Mouse (Mus musculus) limb, embryonic 10.5 days (tissue): ENCODE data around the gene Cyth1. TPM values are rescaled to one million over a fixed set of nuclear protein-coding genes. Genes with fewer than 3 reads are reported as not detected.

Experiments
- DNase-seq: peaks from one replicate; pipeline ENCODE4 v3.0.0-alpha.2; 2017; ENCODE audit warnings: low spot score
- H3K27ac ChIP-seq: fragments of 300-500 bp; sonication (generic); 2 replicates; pipeline ENCODE4 v1.5.1; 2016; ENCODE audit warnings: mild to moderate bottlenecking
- H3K27me3 ChIP-seq: fragments of 300-500 bp; sonication (generic); 2 replicates; pipeline ENCODE4 v1.6.1; 2016; ENCODE audit warnings: low read depth, mild to moderate bottlenecking; ENCODE audit not compliant: poor library complexity, severe bottlenecking
- H3K36me3 ChIP-seq: fragments of 300-500 bp; sonication (generic); 2 replicates; pipeline ENCODE4 v1.6.1; 2016; ENCODE audit warnings: mild to moderate bottlenecking, moderate library complexity
- H3K4me1 ChIP-seq: fragments of 300-500 bp; sonication (generic); 2 replicates; pipeline ENCODE4 v1.6.1; 2016
- H3K4me3 ChIP-seq: fragments of 300-500 bp; sonication (generic); 2 replicates; pipeline ENCODE4 v1.5.1; 2016; ENCODE audit warnings: mild to moderate bottlenecking, moderate library complexity
- H3K9me3 ChIP-seq: fragments of 300-500 bp; sonication (generic); replicated peaks from 2 replicates; pipeline ENCODE4 v1.6.1; 2016; ENCODE audit warnings: mild to moderate bottlenecking
- WGBS: fragments of 180-500 bp; shearing (Covaris S2); methylation state at CpG from one replicate; pipeline ENCODE4 v1.1.7; 2016; 5-methylcytosine and 5-hydroxymethylcytosine counted together
- polyA plus RNA-seq: library from polyadenylated mRNA; unstranded; fragments of >200 nt; fragmentation: Nextera tagmentation; extraction: Ambion mirVana; gene quantifications from 2 replicates; pipeline ENCODE4 v1.2.1, GENCODE M21; 2016

Gene Cyth1
- polyA plus RNA-seq, 1 experiment from 2014 or later: 22.6 TPM

- no peaks in the 10 kb centered on the region for H3K9me3 ChIP-seq
- no peaks in the 10 kb centered on the region for H3K27me3 ChIP-seq
- peaks cover 67% of the 10 kb centered on the region for H3K36me3 ChIP-seq
- DNase-seq: no peak
- H3K4me3 ChIP-seq: no peak overlapping the region
- no peak overlapping the region for H3K27ac ChIP-seq
- peaks cover 15% of the 10 kb centered on the region; the same call in 1 of the 2 replicates for H3K4me1 ChIP-seq
- WGBS: 93% methylated on average over 5 of the region's 5 CpGs
Measured at GRCm38 (mm10) chr11:118170333-118170732, 78.1 kb downstream of the Cyth1 start.

GRCm38 (mm10) chr11:118168714-118169113 is 79.7 kb downstream of the Cyth1 start:
- H3K36me3 ChIP-seq: peaks cover 73% of the 10 kb centered on the region
- peaks cover 18% of the 10 kb centered on the region; the same call in 1 of the 2 replicates for H3K4me1 ChIP-seq
- H3K4me3 ChIP-seq: no peak overlapping the region
- 66% methylated on average over 9 of the region's 9 CpGs for WGBS
- H3K27ac ChIP-seq: no peak overlapping the region
- H3K9me3 ChIP-seq: no peaks in the 10 kb centered on the region
- H3K27me3 ChIP-seq: no peaks in the 10 kb centered on the region
- DNase-seq: no peak

- no peaks in the 10 kb centered on the region for H3K27me3 ChIP-seq
- H3K27ac ChIP-seq: no peak overlapping the region
- no peak for DNase-seq
- H3K4me3 ChIP-seq: no peak overlapping the region
- peaks cover 25% of the 10 kb centered on the region; the same call in 1 of the 2 replicates for H3K4me1 ChIP-seq
- no peaks in the 10 kb centered on the region for H3K9me3 ChIP-seq
- WGBS: 91% methylated on average over 5 of the region's 5 CpGs
- H3K36me3 ChIP-seq: peaks cover 84% of the 10 kb centered on the region
Measured at GRCm38 (mm10) chr11:118166626-118167025, 81.8 kb downstream of the Cyth1 start.

GRCm38 (mm10) chr11:118165681-118166080 is 82.7 kb downstream of the Cyth1 start:
- Histone ChIP-seq H3K9me3 (no peaks in the 10 kb centered on the region), H3K27me3 (no peaks in the 10 kb centered on the region), H3K4me1 (peaks cover 30% of the 10 kb centered on the region; the same call in 1 of the 2 replicates), H3K4me3 (no peak overlapping the region), H3K27ac (peak overlapping the region; percentile 25; the same call in 1 of the 2 replicates), H3K36me3 (peaks cover 80% of the 10 kb centered on the region)
- 45% methylated on average over 11 of the region's 11 CpGs for WGBS
- DNase-seq: no peak

- H3K36me3 ChIP-seq: peaks cover 69% of the 10 kb centered on the region
- H3K27me3 ChIP-seq: no peaks in the 10 kb centered on the region
- H3K4me1 ChIP-seq: peaks cover 30% of the 10 kb centered on the region; the same call in 1 of the 2 replicates
- WGBS: 69% methylated on average over 8 of the region's 8 CpGs
- 0 out of 2 replicates have a peak overlapping the region, but pooled peaks have one; percentile 15 for H3K27ac ChIP-seq
- DNase-seq: no peak
- H3K9me3 ChIP-seq: no peaks in the 10 kb centered on the region
- H3K4me3 ChIP-seq: no peak overlapping the region
Measured at GRCm38 (mm10) chr11:118164566-118164965, 83.8 kb downstream of the Cyth1 start.

GRCm38 (mm10) chr11:118162245-118162644 is 86.1 kb downstream of the Cyth1 start:
- H3K4me1 ChIP-seq: peaks cover 30% of the 10 kb centered on the region
- H3K9me3 ChIP-seq: no peaks in the 10 kb centered on the region
- WGBS: 58% methylated on average over 10 of the region's 10 CpGs
- H3K27ac ChIP-seq: no peak overlapping the region
- H3K27me3 ChIP-seq: no peaks in the 10 kb centered on the region
- H3K4me3 ChIP-seq: no peak overlapping the region
- peaks cover 45% of the 10 kb centered on the region for H3K36me3 ChIP-seq
- DNase-seq: no peak

GRCm38 (mm10) chr11:118161240-118161639 is 87.2 kb downstream of the Cyth1 start:
- Histone ChIP-seq H3K4me1 (peaks cover 26% of the 10 kb centered on the region), H3K36me3 (peaks cover 35% of the 10 kb centered on the region), H3K27me3 (no peaks in the 10 kb centered on the region), H3K9me3 (no peaks in the 10 kb centered on the region), H3K27ac (no peak overlapping the region), H3K4me3 (no peak overlapping the region)
- WGBS: 81% methylated on average over 6 of the region's 6 CpGs
- DNase-seq: no peak

GRCm38 (mm10) chr11:118160763-118161162 is 87.6 kb downstream of the Cyth1 start:
- WGBS: 94% methylated on average over 2 of the region's 2 CpGs
- Histone ChIP-seq H3K36me3 (peaks cover 31% of the 10 kb centered on the region), H3K27ac (no peak overlapping the region), H3K4me3 (no peak overlapping the region), H3K9me3 (no peaks in the 10 kb centered on the region), H3K27me3 (no peaks in the 10 kb centered on the region), H3K4me1 (peaks cover 23% of the 10 kb centered on the region)
- DNase-seq: no peak

GRCm38 (mm10) chr11:118158753-118159152 is 89.6 kb downstream of the Cyth1 start:
- no peak overlapping the region for H3K4me3 ChIP-seq
- H3K27me3 ChIP-seq: no peaks in the 10 kb centered on the region
- H3K36me3 ChIP-seq: peaks cover 12% of the 10 kb centered on the region
- no peak for DNase-seq
- WGBS: 79% methylated on average over 4 of the region's 4 CpGs
- H3K9me3 ChIP-seq: no peaks in the 10 kb centered on the region
- no peak overlapping the region for H3K27ac ChIP-seq
- peaks cover 16% of the 10 kb centered on the region for H3K4me1 ChIP-seq

- H3K9me3 ChIP-seq: no peaks in the 10 kb centered on the region
- H3K27me3 ChIP-seq: no peaks in the 10 kb centered on the region
- no peaks in the 10 kb centered on the region for H3K36me3 ChIP-seq
- no peak overlapping the region for H3K27ac ChIP-seq
- DNase-seq: no peak
- peaks cover 9% of the 10 kb centered on the region for H3K4me1 ChIP-seq
- 77% methylated on average over 8 of the region's 8 CpGs for WGBS
- no peak overlapping the region for H3K4me3 ChIP-seq
Measured at GRCm38 (mm10) chr11:118156480-118157060, 91.8 kb downstream of the Cyth1 start.

- no peaks in the 10 kb centered on the region for H3K36me3 ChIP-seq
- no peaks in the 10 kb centered on the region for H3K9me3 ChIP-seq
- H3K27ac ChIP-seq: no peak overlapping the region
- H3K27me3 ChIP-seq: no peaks in the 10 kb centered on the region
- DNase-seq: no peak
- WGBS: 88% methylated on average over 4 of the region's 4 CpGs
- H3K4me1 ChIP-seq: no peaks in the 10 kb centered on the region
- no peak overlapping the region for H3K4me3 ChIP-seq
Measured at GRCm38 (mm10) chr11:118152964-118153363, 95.4 kb downstream of the Cyth1 start.

GRCm38 (mm10) chr11:118151423-118152180 is 96.8 kb downstream of the Cyth1 start:
- H3K9me3 ChIP-seq: no peaks in the 10 kb centered on the region
- no peaks in the 10 kb centered on the region for H3K36me3 ChIP-seq
- H3K27me3 ChIP-seq: no peaks in the 10 kb centered on the region
- H3K4me1 ChIP-seq: no peaks in the 10 kb centered on the region
- 93% methylated on average over 5 of the region's 5 CpGs for WGBS
- H3K4me3 ChIP-seq: no peak overlapping the region
- no peak for DNase-seq
- H3K27ac ChIP-seq: no peak overlapping the region

GRCm38 (mm10) chr11:118150115-118150701 is 98.2 kb downstream of the Cyth1 start:
- Histone ChIP-seq H3K27me3 (no peaks in the 10 kb centered on the region), H3K36me3 (no peaks in the 10 kb centered on the region), H3K4me1 (0 out of 2 replicates have a peak, but pooled peaks cover 3% of the 10 kb centered on the region), H3K27ac (no peak overlapping the region), H3K9me3 (no peaks in the 10 kb centered on the region), H3K4me3 (no peak overlapping the region)
- DNase-seq: no peak
- WGBS: 88% methylated on average over 9 of the region's 9 CpGs
